Mouse (Mus musculus) right cerebral cortex, postnatal 4 days (tissue): ENCODE results near the gene Mcoln2.
A peak's percentile ranks its signal among the peaks of the same experiment; 100 is the strongest.
"Not testable (repeated sequence)": the region's sequence is repeated elsewhere in the genome, so short reads cannot be mapped to it uniquely, and the experiment has no call there.

Source experiments
- DNase-seq: peaks from one replicate; pipeline ENCODE4 v3.0.0-alpha.2; 2022

The Mcoln2 gene

DNA sequence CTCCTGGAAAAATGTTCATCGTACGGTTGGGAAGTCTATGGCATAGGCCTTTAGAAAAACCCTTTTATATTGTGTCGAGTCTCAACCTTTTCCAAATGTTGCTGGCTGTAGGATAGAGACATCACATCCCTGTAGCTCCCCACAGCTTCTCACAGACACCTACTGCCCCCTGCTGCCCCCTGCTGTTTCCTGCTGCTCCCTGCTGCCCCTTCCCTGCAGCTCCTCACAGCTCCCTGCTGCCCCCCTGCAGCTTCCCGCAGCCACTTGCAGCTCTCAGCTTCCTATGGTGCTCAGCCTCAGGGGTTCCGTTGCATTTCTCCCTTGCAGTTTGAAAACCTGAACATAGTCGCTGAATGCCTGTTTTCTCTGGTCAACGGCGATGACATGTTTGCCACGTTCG, 40.3 kb downstream of the Mcoln2 start:
- no peak for DNase-seq

DNA sequence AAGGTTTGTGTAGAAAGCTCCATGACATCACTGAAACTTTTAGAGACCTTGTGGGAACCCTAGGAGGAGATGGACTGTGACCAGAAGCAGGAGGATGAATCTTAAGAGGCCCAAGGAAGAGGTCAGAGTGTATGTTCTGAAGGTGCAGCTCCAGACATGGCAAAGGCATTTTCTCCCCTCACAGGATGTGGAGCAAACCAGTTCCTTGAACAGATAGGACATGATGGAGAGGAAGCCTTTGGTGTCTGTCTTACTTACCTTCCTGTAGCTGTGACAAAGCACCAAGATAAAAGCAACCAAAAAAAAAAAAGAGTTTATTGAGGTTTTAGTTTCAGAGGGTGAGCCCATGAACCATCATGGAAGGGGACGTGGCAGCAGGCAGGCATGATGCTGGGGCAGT, 42.9 kb downstream of the Mcoln2 start:
- no peak for DNase-seq

DNA sequence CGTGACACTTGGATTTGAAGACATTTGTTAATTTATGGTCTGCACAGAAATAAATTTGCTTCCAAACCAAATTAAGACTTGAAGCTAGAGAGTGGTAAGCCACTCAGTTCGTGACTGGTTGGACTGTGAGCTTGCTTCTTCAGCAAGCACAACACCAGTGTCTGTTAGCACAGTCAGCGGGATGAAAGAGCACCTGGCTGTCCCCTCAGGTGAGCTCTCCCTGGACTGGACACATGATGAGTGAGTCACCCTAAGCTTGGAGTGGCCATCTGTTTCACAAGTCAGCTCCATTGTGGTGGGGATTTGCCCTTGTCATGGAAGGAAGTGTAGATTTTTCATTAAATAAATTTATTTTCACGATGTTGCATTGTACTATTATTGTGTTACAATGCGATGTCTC, 45.5 kb downstream of the Mcoln2 start:
- no peak for DNase-seq

DNA sequence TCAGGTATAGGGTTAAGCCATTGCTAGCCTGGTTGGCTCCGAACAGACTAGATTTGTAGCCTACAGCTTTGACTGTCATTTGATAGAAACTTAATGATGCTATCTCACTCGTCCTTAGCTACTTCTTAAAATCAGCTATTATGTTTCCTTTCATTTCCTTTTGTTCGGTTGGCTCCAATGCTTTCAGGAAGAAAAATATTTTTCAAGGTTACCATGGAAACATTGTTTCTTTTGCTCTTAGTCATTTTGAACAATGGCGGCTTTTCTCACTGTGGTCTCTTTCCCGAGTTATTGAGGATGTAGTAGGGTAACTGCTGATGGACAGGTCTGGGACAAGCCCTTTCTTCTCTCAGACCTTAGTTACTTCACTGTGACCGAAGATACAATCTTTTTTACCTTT, 46.7 kb downstream of the Mcoln2 start:
- no peak for DNase-seq

DNA sequence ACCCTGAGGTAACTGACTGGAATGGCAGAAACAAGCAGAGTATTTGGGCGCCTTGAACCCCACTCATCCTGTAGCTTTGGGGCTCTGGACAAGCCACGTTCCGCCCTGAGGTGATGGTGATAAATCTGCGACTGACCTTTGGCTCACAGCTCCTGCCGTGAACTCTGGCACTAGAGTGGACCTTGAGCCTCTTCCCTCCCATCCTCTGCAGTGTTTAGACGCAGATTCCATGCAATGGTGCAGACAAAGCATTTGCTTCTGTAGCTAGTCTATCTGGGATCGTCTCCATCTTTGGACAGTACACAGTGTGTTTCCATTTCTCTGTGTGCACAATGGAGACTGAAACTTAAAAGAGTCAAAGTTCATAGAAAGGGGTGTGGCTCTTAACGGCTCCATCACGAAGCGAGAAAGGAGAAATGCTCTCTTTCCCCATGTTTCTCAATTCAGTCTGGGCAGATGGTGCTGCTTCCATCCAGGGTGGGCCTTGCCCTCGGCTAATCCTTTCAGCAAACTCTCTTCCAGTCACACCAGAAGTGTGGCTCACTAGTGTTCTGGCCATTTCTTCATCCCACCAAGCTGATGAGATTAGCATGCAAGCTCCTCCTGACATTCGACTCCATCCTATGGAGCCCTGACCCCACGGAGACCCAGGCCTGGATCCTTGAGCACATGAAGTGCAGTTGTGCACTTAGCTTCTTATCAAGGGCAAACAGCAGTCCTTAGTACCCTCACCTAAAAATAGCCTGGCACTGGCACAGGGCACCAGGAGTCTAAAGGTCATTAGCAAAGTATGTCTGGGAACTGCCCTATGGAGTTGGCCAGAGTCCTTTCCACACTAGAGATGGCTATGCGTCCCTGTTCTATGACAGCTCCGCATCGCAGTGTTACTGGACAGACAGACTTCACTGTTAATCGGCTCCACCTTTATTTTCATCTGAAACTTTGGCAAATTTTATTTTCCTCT, 47.4 kb downstream of the Mcoln2 start:
- no peak for DNase-seq

DNA sequence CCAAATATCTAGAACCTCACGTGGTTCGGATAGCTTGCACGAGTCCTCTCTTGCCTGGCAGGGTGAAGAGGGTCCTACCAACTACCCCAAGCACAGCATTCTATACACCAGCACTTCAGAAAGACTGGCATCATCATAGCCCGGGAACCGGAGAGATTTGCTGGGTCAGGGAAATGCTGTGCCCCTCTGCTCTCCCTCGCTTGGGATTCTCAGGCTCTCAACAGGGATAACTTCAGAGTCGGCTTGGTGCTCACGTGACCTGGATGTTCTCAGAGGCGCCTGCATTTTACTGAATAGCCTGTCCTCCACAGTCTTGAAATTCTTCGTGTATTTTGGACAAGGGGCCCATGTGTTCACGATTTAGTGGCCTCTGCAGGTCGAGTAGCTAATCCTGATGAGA, 48.2 kb downstream of the Mcoln2 start:
- DNase-seq, result no peak

DNA sequence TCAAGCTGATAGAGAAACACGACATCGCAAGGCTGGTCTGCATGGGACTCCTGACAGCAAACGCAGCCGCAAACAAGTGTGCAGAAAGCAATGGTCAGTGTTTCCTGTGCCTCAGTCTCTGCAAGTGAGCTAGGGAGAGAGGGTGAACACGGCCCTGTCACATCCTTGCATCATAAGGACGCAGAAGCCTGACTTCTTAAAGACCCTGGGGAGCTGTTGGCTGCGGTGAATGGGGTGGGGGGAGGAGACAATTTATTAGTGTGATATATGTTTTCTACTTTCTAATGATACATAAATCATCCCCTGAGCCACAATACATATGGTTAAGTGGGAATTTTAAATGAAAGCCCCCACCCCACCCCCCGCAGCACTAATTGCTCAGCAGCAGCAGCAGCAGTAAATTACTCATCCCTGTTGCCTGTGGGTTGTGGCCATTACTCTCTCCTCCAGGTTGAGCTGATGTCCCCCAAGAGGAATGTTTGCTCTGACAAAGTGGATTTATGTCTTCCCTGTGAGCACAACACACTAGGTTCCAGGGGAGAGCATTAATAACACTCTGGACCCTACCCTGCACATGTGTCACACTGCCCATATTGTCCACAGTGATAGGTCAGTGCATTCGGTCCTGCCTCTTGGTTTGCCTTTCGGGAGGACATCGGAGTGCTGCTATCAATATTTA, 49.3 kb downstream of the Mcoln2 start:
- no peak for DNase-seq

DNA sequence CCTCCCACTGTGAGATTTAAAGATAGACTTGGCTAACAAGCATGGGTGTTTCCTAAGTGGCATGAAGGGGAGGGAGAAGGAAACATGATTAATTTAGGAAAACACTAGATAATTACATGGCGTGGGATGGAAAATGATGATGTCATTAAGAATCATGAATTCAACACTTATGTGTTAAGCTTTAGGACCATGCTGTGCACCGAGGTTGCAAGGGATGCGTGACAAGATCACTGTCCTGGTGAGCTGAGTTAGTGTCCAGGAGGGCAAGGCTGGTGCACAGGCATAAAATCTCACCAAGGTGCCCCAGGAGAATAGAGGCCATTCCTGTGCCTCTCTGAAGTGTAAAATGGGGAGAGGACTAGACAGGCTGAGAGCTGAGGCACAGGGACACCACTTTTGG, 49.9 kb downstream of the Mcoln2 start:
- DNase-seq, result no peak

DNA sequence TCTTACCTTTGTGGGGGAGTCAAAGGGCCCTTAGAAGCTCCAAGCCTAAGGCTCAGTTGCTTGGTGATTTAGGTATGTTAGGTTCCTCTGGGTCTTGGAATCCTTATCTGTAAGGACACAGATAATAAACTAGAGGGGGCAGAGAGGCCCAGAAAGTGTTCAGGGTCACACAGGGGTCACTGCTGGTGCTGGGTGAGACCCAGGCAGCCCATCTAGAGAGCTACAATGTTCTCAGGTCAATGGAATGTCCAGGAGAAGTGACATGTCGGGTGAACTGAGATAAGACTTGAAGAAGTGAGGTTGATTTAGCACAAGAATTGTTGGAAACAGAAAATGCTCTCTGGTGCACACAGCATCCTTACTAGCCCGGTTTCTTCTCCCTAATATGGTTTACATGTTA, 54.7 kb downstream of the Mcoln2 start:
- DNase-seq, result no peak

DNA sequence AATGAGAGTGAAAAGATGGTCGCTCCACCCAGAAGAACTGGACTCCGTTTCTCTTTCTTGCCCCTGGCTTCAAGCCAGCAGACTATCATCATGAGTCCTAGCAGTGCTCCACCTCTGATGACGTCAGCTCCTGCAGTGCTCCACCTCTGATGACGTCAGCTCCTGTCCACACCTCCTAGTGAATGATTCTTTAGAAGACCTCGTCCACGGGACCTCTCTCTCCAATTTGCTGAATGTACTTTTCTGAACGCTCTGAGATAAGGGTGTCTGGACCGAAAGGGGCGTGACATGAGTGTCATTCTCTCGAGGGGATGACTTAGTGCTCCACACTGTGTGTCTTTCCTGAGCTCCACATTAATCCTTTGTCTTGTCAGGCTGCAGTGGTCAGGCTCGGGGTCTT, 55.7 kb downstream of the Mcoln2 start:
- no peak for DNase-seq

DNA sequence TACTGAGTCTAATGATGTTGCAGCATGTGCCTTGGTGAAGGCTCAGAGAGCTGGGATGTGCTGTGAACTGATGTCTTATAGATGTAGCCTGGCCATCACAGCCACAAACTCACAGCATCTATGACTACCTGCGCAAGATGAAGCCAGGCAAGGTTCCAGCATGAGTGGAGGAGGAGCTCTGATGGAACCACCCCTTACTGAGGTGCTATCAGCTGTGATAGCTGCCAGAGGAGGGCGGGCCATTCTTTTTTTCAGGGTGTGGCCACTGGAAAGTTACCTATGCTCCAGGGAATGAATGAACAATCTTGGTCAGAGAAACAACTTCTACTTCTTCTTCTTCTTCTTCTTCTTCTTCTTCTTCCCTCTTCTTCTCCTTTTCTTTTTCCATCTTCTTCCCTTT, 57.0 kb downstream of the Mcoln2 start:
- DNase-seq, result no peak

DNA sequence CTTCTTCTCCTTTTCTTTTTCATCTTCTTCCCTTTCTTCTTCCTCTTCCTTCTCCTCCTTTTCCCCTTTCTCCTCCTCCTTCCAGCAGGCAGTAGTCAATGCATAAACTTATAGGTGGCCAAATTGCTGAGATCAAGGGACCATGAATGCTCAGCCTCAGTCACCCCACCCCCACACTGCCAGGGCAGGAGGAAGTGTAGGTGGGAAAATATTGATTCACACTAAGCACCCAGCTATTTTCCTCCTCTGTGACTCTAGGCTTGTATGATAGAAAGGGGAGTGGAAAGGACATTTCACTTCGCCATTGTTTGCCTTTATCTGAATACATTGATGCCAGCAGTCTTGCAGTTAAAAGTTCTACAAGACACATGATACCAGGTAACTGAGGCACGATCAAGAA, 57.8 kb downstream of the Mcoln2 start:
- DNase-seq, result no peak

DNA sequence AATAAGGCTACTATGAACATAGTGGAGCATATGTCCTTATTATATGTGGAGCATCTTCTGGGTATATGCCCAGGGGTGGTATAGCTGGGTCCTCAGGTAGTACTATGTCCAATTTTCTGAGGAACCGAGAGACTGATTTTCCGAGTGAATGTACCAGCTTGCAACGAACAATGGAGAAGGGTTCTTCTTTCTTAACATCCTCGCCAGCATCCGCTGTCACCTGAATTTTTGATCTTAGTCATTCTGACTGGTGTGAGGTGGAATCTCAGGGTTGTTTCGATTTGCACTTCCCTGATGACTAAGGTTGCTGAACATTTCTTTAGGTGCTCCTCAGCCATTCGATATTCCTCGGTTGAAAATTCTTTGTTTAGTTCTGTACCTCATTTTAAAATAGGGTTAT, 60.1 kb downstream of the Mcoln2 start:
- not testable (repeated sequence) for DNase-seq

DNA sequence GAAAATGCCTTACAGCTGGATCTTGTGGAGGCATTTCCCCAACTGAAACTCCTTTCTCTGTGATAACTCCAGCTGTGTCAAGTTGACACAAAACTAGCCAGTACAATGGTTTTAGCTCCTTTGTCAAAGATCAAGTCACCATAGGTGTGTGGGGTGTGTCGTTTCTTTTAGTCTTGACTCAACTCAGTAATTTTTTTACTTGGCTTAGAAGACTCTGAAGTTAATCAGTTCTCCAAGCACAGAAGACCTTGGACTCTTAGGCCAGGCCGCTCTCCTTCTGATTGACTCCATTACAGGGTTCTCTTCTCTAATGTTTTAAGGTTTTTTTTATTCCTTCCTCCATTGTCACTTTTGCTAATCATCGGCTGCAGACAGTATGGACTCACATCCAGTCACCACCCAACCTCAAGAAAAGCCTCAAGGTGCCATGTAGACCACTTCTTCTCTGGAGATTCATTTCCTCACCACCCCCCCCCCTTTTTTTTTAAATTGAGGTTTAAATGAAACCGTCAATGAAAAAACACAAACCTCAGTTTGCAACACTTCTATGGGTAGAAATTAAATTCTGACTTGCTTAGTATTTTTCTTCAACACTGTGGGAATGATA, 61.6 kb downstream of the Mcoln2 start:
- DNase-seq, result no peak

DNA sequence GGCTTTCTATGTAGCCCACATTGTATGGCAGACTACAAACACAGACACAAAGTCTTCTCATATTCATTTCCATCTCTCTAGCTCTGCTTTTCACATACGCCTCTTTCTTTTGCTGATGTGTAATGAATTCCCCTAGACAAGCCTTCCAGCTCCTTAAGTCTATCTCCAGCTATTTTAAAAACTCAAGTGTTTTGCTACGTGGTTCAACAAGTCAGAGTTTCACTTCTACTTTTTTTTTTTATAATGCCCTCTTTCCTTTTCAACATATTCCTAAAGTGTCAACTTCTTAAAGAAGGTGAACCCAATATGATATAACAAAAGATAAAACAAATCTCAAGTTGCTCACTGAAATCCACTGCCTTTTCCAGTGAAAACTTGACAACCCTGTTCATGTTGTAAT, 62.3 kb downstream of the Mcoln2 start:
- DNase-seq, result no peak

DNA sequence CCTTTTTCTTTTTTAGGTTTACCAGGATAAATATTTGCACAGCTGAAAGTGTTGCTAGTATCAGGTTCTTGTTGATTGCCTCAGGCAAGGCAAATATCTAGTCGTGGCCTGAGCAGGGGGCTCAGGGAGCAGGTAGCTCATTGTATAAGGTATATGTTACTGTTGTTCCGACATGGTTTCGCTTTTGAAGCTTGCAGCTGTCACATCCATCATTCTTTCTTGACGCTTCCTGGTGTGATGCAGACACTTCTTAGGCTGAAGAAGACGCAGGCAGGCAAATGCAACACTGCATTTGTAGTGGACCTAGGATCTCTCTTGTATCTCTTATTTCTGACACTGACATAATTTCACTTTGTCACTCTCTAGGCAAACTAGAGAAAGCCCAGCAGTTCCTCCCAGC, 63.7 kb downstream of the Mcoln2 start:
- no peak for DNase-seq

DNA sequence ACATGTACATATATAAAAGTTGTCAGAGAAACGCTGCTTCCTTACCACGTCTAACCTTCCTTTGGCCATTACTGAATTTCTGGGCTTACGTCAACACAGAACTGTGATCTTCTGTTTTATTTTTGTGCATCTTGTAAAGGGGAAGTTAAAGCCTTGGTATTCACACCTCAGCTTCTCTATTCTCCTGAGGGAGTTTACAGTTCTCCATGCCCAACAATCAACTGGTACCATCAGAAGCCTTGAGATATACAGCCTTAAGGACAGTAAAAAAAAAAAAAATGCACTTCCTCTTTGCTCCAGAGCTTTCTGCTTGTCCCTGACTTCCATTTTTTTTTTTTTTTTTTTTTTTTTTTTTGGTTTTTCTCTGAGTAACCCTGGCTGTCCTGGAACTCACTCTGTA, 66.9 kb downstream of the Mcoln2 start:
- DNase-seq, result no peak

DNA sequence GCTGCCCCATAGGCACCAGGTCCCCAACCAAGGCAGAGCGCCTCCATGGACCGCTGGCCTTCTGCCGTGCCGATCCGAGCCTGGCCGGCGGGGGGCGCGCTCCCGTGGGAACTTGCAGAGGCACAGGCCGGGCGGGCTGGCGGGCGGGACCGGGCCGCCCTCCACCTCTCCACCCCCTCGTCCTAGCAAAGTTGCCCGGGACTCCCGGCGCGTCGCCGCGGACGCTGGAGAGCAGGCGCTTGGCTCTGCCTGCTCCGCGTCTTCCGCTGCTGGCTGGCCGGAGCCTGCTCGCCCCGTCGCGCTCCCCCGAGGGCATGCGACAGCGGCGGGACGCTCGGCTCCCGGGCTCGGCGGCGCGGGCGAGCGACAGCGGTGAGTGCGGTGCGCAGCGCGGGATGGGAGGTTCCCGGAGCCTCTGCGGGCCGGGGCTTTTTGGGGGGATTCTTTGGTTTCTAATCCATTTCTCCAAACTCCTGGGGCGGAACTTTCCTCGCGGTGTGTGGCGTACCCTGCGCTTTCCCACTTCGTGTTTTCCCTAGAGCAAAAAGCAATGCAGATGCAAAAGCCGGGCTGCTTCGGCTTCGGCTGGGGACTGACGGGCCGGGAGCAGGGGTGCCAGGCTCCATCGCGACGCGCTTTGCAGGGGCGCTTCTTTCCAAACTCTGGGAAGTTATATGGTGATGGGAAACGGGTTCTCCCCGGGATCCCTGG, 71.3 kb downstream of the Mcoln2 start, which contains the start of gene Lpar3:
Lpar3 (plus strand) TSS at position 188 of the 711 bp plus-strand sequence.
- DNase-seq, result peak; percentile 60

DNA sequence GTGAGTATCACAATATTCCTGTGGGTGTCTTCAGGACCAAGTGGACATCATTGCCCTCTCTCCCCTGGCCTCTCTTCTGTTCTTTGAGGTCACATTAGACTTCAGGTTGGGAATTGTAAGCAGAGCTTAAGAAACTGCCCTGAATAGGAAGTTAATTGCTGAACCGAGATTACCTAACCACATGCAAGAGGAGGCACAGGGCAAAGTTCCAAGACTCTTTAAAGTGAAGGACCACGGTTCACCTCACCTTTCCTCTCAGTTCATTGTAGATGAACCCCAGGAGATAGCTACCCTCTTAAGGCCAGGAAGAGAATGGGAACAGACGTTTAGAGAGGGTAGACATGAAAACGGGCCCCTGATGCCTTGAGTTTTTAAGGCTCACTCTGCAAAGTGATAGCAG, 74.6 kb downstream of the Mcoln2 start:
- no peak for DNase-seq

DNA sequence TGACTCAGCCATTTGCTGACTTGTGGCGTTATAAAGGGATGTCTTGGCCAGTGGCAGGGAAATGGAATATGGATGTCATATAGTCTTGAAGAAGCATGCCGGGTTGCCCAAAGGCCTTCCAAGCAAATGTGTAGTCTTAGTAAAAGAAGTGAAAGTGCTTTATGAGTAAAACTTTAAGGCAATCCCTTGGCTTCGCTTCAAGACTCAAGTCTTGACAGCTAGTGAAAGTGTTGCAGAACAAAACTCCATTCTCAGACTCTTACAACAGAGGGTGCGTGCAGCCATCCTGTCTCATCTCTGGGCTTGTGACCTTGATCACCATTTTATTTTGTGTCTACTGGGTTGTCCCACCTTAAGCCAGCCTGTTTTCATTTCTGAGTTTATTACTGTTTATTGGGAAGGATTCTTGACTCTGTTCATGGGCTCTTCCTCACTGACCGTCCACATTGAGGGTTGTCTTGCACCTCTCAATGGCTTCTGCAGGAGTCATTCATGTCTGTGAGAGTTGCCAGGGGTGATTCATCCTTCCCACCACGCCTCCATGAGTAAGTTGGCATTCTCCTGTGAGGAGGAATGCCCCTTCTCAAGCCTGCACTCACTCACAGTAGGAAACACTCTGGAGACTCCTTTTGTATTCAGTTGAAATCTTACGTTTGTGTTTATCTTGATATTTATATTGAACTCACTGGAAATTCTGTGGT, 75.6 kb downstream of the Mcoln2 start:
- DNase-seq, result no peak

DNA sequence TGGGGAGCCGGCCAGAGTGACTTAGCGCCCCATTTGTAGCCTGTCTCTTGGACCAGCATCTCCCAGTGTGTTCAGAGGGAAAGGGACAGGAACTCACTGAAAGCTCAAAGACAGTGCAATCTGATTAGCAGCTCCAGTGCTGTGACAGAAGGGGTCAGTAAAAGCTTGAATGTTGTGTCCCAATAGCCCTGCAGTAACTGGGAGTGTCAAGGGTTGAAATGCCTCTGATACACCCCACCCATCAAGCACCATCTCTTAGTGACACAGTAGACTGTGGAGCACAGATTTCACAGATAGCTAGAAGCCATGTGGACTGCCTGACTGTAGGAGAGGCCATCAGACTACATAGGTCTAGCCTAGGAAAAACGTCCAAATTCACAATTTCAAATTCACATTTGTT, 77.8 kb downstream of the Mcoln2 start:
- DNase-seq, result no peak

DNA sequence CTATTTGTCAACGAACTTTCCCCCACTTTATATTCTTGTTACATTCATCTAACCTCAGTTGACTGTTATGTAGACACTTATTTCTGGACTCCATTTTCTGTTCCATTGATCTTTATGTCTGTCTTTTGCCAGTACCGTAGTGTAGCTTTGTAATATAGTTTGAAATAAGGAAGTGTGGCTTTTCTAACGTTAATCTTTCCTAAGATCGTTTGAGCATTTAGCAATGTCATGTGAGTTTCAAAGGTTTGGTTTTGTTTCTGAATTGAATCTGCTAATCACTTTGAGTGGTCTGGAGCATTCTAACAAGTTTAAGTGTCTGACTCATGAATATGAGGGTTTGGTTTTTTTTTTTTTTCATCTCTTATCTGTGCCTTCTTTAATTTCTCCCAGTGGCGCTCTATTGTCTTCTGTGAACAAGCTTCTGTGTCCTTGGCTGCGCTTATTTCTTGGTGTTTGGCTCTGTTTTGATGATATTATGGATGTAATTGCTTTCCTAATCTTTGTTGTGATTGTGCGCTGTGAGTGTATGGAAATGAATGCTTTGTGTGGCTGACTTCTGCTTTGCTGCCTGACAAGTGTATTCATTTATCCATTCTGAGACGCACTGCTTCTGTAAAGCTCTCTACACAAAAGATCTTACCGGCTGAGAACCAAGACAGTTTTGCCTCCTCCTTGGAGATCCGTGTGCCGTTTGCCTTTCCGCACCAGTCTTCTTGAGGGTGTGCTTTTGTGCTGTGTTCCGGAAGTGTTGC, 79.1 kb downstream of the Mcoln2 start:
- DNase-seq, result no peak
